Mouse (Mus musculus): ENCODE measurements around the gene Rpl36al.

The Rpl36al gene

GRCm38 (mm10) chr12:69183583-69184308 lies at the start of gene Rpl36al, which contains the start of gene Mgat2:
Gene Rpl36al, minus strand, starts transcription at chr12:69184083.
Gene Mgat2, plus strand, starts transcription at chr12:69184157.
- peak; percentile 100 for DNase-seq

- DNase-seq: peak; percentile 36 to 49
Measured at GRCm38 (mm10) chr12:69229251-69229650, 45.4 kb upstream of the Rpl36al start.

- DNase-seq: peak; percentile 95
Measured at GRCm38 (mm10) chr12:69227776-69228466, 44.0 kb upstream of the Rpl36al start, which contains the start of gene Pole2. Gene Pole2, minus strand, starts transcription at chr12:69228195.

DNA sequence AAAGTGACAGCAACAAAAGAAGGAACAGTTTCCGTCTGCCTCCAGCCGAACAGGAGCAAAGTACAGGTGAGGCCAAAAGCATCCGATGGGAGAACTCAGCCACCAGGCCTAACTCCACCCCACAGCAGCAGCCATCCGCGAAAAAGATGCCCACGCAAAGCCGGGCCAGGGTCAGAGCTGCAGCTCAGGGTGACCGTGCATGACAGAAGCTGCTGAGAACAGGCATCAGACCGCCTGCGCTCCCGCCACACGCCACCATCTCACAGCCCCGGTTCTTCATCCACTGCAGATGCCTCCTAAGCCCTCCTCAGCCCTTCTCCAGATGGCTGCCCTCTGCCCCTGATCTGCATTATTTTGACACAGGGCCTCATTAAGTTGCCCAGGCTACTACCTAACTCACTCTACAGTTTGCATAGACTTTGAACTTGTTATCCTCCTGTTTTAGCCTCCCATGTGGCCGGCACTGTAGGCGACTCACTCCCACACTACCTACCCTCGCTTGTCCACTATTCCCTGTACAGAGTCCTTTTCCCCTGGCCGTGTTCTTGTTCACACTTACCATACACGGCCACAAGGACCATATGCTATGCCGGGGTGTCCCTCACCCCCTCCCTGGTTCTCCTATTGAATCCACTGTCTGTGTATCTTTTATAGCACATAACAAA lies 36.9 kb upstream of the Rpl36al start:
- peak; percentile 52 to 68 for DNase-seq

GRCm38 (mm10) chr12:69216587-69216986 lies 32.7 kb upstream of the Rpl36al start:
- no peak for DNase-seq

- DNase-seq: no peak
Measured at GRCm38 (mm10) chr12:69215000-69215785, 31.3 kb upstream of the Rpl36al start.

DNA sequence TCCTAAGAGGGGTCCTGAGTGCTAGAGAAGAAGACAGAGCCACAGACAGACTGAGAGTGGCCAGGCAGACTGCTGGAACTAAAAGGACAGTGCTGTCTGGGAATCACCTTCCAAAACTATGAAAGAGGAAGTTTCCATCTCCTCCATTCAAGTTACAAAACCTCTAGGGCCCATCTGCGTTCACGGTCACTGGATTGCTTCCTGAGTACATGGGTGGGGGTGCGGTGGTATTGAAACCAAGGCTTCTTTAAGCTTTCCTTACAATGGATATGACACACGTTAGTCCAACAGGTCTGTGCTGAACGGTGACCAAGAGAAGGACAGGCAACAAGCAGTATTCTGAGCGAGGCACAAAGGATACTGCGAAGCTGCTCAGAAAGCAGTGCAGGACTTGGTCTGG lies 30.5 kb upstream of the Rpl36al start:
- no peak for DNase-seq

DNA sequence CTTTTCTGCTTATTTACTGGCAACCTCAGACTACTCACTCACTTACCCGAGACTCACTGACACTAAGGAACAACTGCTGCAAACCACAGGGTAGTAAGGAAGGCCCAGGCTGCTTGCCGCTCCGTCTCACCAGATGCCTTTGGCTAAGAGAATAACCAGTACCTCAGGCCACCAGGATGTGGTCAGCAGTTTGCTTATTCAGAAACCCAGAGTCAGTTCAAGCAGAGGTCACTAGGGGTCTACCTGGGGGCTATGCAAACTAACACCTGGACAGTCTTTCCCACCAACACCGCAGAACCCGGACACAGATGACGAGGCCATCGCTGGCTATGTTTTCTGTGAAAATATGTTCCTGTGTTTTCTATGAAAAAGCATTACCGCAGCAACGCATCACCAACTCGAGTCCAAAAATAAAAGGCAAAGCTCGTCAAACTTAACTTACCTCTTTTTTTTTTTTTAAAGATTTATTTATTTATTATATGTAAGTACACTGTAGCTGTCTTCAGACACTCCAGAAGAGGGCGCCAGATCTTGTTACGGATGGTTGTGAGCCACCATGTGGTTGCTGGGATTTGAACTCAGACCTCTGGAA lies 29.4 kb upstream of the Rpl36al start:
- DNase-seq: no peak

DNA sequence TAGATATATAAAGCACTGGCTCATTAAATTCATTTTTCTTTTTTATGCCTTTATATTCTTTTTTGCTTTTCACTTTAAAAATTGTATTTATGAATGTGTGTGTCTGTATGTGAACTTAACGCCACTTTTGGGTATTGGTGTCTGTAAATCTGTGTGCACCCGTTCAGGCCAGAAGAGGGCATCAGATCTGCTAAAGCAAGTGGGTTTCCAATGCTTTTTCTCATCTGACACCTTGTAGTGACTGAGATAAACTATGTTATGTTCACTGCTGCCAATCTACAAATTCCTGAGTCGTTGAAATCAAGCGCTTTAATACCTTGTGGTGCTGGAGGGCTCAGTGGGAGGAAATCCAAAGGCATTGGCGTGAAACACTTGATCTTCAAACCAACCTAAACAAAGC lies 27.2 kb upstream of the Rpl36al start:
- DNase-seq: peak; percentile 37 to 43

GRCm38 (mm10) chr12:69210056-69210979 lies 26.4 kb upstream of the Rpl36al start:
- no peak for DNase-seq

DNA sequence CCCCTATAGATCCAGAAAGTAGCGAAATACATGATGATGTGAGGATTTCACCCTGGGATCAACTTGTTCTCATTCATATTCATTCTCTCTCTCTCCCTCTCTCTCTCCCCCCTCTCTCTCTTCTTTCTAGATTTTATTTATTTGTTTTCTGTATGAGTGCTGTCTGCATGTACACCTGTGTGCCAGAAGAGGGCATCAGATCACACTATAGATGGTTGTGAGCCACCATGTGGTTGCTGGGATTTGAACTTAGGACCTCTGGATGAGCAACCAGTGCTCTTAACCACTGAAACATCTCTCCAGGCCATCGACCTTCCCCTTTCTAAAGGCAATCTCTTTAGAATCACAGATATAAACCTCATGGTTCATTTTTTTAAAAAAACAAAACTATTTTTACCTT lies 24.6 kb upstream of the Rpl36al start:
- no peak for DNase-seq

DNA sequence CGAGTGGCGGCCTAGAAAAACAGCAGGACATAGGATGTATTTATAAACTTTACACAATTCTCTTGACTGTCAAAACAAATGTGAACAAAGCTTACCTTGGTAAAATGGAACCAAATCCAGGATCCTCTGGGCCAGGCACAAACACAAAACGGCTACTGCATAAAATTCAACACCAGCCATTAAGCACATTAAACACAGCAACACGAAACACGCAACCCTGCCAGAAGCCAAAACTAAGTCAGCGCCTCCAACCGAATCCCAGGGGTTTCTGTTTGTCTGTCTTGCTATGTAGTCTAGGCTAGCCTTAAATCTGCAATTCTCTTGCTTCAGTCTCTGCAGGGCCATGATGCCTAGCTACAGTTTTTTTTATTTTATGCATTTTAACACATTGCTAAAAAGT lies 24.0 kb upstream of the Rpl36al start:
- no peak for DNase-seq

DNA sequence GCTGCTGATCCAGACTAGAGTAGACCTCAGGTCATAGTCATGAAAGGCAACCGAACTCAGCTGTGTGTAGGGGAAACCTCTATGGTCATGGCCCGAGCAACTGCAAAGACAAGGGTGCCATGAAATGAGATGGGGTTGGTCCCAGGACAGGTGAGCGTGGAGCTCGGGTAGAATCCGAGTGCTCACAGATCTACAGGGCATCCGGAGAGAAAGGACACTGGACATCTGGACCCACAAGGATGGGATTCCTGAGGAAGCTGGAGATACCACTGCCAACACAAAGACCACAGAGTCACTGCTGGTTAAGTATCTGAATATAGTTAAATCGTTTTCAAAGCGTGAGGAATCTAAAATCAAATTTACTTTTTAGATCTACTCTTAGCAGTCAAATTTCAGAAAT lies 23.5 kb upstream of the Rpl36al start:
- no peak for DNase-seq

DNA sequence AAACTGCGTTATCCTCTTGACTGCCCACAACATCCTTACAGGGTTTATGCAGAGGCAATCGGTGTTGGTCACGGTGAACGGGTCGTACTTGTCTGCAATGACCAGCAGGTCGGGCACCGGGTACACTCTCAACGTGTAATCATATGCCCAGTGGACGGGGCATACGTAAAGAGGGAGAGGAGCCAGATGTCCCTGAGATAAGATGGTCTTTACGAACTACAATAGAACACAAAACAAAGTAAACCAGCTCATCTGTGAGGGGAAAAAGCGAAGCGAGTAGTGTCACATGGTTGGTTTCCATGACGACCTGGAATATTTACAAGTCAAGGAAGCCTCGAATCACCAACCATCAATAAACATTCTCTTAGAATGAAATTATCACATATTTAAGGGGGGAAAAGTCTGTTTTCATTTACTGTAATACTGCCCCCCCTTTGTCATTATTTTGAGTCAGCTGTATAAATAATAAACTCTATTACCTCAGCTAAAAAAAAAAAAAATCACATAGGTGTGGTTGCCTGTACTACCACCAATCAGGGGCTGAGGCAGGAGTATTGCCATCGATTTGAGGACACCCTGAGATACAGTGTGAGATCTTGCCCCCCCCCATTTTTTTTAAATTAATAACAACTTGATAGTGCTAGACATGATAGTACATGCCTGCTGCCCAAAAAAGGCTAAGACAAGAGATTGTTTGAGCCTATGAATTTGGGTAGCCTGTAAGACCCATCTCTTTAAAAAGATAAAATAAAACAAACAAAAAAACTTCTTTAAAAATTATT lies 20.4 kb upstream of the Rpl36al start, which contains the start of gene Gm49384:
Gene Gm49384, minus strand, starts transcription at position 216 of the 782 bp plus-strand sequence.
- no peak for DNase-seq

DNA sequence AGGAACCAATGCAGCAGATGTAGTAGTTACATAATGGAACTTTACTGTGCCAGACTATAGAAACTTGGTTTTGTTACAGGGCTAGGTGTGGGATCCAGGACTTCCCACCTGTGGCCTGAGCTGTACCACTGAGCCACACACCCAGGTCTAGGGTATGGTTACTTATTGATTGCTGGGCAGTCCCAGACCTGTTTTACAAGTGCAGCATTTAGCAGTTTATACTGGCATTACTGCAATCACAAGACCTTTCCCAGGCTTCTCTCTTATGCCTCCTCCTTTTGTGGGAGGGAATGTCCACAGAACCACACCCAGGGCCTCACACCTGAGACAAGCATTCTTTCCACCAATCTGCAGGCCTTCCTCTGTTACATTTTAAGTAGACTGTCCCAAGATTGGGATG lies 15.1 kb upstream of the Rpl36al start:
- no peak for DNase-seq

- peak; percentile 88 to 92 for DNase-seq
Measured at GRCm38 (mm10) chr12:69198164-69198535, 14.3 kb upstream of the Rpl36al start, which contains the start of gene Dnaaf2. Gene Dnaaf2, minus strand, starts transcription at chr12:69198429.

GRCm38 (mm10) chr12:69197378-69198163 lies 13.7 kb upstream of the Rpl36al start:
- DNase-seq: peak; percentile 71 to 81

GRCm38 (mm10) chr12:69196444-69197377 lies 12.8 kb upstream of the Rpl36al start, which contains the start of gene Gm49383:
Gene Gm49383, minus strand, starts transcription at chr12:69197104.
- DNase-seq: peak; percentile 79 to 86

Data from kidney, postnatal 4 days (tissue).